Mouse (Mus musculus): ENCODE results near the gene Shroom4. TPM values are rescaled to one million over a fixed set of nuclear protein-coding genes. Genes with fewer than 3 reads are reported as not detected.

Gene Shroom4
- total and polyA plus RNA-seq, 2 experiments = 0.29 to 0.74 TPM

DNA sequence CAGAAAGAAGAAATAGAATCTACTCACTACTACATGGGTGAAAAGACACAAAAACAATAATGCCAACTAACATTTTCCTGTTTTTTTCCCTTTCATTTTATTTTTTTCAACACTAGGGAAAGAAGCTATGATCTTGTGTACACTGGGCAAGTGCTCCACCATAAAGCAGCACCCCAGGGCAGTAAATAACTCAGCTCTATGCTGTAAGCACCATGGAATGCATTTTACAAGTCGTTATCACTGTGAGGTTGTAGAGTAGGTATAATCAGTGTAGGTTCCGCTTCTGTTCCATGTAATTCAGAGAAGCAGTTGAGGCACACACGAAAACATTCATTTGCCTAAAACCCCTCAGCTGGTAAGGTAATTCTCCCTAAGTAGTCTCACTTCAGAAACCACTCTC, 194.5 kb downstream of the Shroom4 start:
- TF ChIP-seq CTCF (IDR thresholded peaks at IDR 0.05; ENCODE audit: low read depth, low read length) = no peak
- TF ChIP-seq POLR2A (IDR thresholded peaks at IDR 0.05; ENCODE audit: extremely low read depth, insufficient read depth, low read length) = no peak
- H3K27ac ChIP-seq (replicated peaks; ENCODE audit: insufficient read depth, low read depth, low read length) = no peak overlapping the region
- H3K79me2 ChIP-seq (ENCODE audit: control insufficient read depth, insufficient read depth, low read length) = no peaks in the 10 kb centered on the region
- H3K9ac ChIP-seq (ENCODE audit: low read depth, low read length) = no peak overlapping the region
- H3K36me3 ChIP-seq (ENCODE audit: control insufficient read depth, insufficient read depth, low read length) = no peaks in the 10 kb centered on the region
- no peak overlapping the region for H3K4me3 ChIP-seq (ENCODE audit: insufficient read depth, low read depth, low read length)
- H3K4me1 ChIP-seq (ENCODE audit: control insufficient read depth, insufficient read depth, low read length) = no peaks in the 10 kb centered on the region
- 77% methylated on average over 3 of the region's 3 CpGs for WGBS
- no peak for DNase-seq (ENCODE audit: extremely low read depth, low read depth, low spot score)
- no peaks in the 10 kb centered on the region for H3K27me3 ChIP-seq (ENCODE audit: control insufficient read depth, insufficient read depth, low read length)

- TF ChIP-seq CTCF (IDR thresholded peaks at IDR 0.05; ENCODE audit: low read depth, low read length) (0 out of 2 replicates have a peak, but pooled peaks have one; percentile 22), POLR2A (IDR thresholded peaks at IDR 0.05; ENCODE audit: extremely low read depth, insufficient read depth, low read length) (no peak)
- Histone ChIP-seq H3K36me3 (ENCODE audit: control insufficient read depth, insufficient read depth, low read length) (no peaks in the 10 kb centered on the region), H3K4me1 (ENCODE audit: control insufficient read depth, insufficient read depth, low read length) (no peaks in the 10 kb centered on the region), H3K27ac (replicated peaks; ENCODE audit: insufficient read depth, low read depth, low read length) (no peak overlapping the region), H3K4me3 (ENCODE audit: insufficient read depth, low read depth, low read length) (no peak overlapping the region), H3K79me2 (ENCODE audit: control insufficient read depth, insufficient read depth, low read length) (no peaks in the 10 kb centered on the region), H3K9ac (ENCODE audit: low read depth, low read length) (no peak overlapping the region), H3K27me3 (ENCODE audit: control insufficient read depth, insufficient read depth, low read length) (no peaks in the 10 kb centered on the region)
- 3% methylated on average over 2 of the region's 2 CpGs for WGBS
- DNase-seq (ENCODE audit: extremely low read depth, low read depth, low spot score) = peak; percentile 4
Measured at GRCm38 (mm10) chrX:6654024-6654423, 254.4 kb downstream of the Shroom4 start.

DNA sequence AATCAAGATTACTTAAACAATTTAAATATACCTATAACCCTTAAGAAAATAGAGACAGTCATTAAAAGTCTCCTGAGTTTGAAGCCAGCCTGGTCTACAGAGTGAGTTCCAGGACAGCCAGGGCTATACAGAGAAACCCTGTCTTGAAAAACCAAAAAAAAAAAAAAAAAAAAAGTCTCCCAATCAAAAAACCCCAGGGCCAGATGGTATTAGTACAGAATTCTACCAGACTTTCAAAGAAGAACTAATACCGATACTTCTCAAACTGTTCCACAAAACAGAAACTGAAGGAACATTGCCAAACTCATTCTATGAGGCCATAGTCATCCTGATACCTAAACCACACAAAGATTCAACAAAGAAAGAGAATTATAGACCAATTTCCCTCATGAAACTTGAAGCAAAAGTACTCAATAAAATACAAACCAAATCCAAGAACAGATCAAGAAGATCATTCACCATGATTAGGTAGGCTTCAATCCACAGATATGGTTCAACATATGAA, 259.2 kb downstream of the Shroom4 start:
- TF ChIP-seq POLR2A (IDR thresholded peaks at IDR 0.05; ENCODE audit: extremely low read depth, insufficient read depth, low read length) = no peak
- no peak for DNase-seq (ENCODE audit: extremely low read depth, low read depth, low spot score)
- H3K27me3 ChIP-seq (ENCODE audit: control insufficient read depth, insufficient read depth, low read length) = no peaks in the 10 kb centered on the region
- no peak overlapping the region for H3K27ac ChIP-seq (replicated peaks; ENCODE audit: insufficient read depth, low read depth, low read length)
- no peaks in the 10 kb centered on the region for H3K4me1 ChIP-seq (ENCODE audit: control insufficient read depth, insufficient read depth, low read length)
- 96% methylated on average over 1 of the region's 1 CpGs for WGBS
- no peaks in the 10 kb centered on the region for H3K36me3 ChIP-seq (ENCODE audit: control insufficient read depth, insufficient read depth, low read length)
- no peak overlapping the region for H3K9ac ChIP-seq (ENCODE audit: low read depth, low read length)
- no peaks in the 10 kb centered on the region for H3K79me2 ChIP-seq (ENCODE audit: control insufficient read depth, insufficient read depth, low read length)
- no peak overlapping the region for H3K4me3 ChIP-seq (ENCODE audit: insufficient read depth, low read depth, low read length)

Other genes starting within 250 kb of the Shroom4 start
- gene Nudt10, start 226.8 kb upstream of the Shroom4 start, total RNA-seq (2014; rRNA removed) = 0.13 TPM in 1 of 2 replicates, not detected in the other
- gene Nudt10, start 226.8 kb upstream of the Shroom4 start, polyA plus RNA-seq (2012; rRNA removed) = not detected in 2 replicates
- gene Bmp15, start 79.1 kb upstream of the Shroom4 start, total RNA-seq (2014; rRNA removed) = not detected in 2 replicates
- not detected in 2 replicates for gene Bmp15, start 79.1 kb upstream of the Shroom4 start, polyA plus RNA-seq (2012; rRNA removed)